Mouse (Mus musculus): Measurements from ENCODE around the gene Cln3. TPM values are rescaled to one million over a fixed set of nuclear protein-coding genes. Genes with fewer than 3 reads are reported as not detected.

Gene Cln3
- polyA plus RNA-seq, 1 experiment from 2014 or later = 32.6 TPM

- no peaks in the 10 kb centered on the region for H3K9me3 ChIP-seq (replicated peaks)
- WGBS = 92% methylated on average over 5 of the region's 5 CpGs
- no peaks in the 10 kb centered on the region for H3K27me3 ChIP-seq (replicated peaks)
- peaks cover 92% of the 10 kb centered on the region for H3K36me3 ChIP-seq
- no peaks in the 10 kb centered on the region for H3K4me1 ChIP-seq
- H3K4me3 ChIP-seq (replicated peaks) = no peak overlapping the region
- ATAC-seq (ENCODE audit: low FRiP score) = no peak
- no peak overlapping the region for H3K4me2 ChIP-seq
- no peak overlapping the region for H3K27ac ChIP-seq (replicated peaks)
- H3K9ac ChIP-seq (replicated peaks) = no peak overlapping the region
These were observed 29.0 kb downstream of the Cln3 start for GRCm38 (mm10) chr7:126556635-126557034.

- Histone ChIP-seq H3K4me1 (no peaks in the 10 kb centered on the region), H3K36me3 (peaks cover 93% of the 10 kb centered on the region), H3K27me3 (replicated peaks) (no peaks in the 10 kb centered on the region), H3K4me3 (replicated peaks) (no peak overlapping the region), H3K27ac (replicated peaks) (no peak overlapping the region), H3K4me2 (no peak overlapping the region), H3K9me3 (replicated peaks) (no peaks in the 10 kb centered on the region), H3K9ac (replicated peaks) (no peak overlapping the region)
- WGBS = 98% methylated on average over 1 of the region's 1 CpGs
- no peak for ATAC-seq (ENCODE audit: low FRiP score)
These were observed 30.8 kb downstream of the Cln3 start for GRCm38 (mm10) chr7:126554796-126555195.

GRCm38 (mm10) chr7:126545631-126546030, 40.0 kb downstream of the Cln3 start:
- Histone ChIP-seq H3K27me3 (replicated peaks) (no peaks in the 10 kb centered on the region), H3K27ac (replicated peaks) (no peak overlapping the region), H3K4me3 (replicated peaks) (no peak overlapping the region), H3K36me3 (peaks cover 62% of the 10 kb centered on the region), H3K4me2 (no peak overlapping the region), H3K9me3 (replicated peaks) (no peaks in the 10 kb centered on the region), H3K4me1 (no peaks in the 10 kb centered on the region), H3K9ac (replicated peaks) (no peak overlapping the region)
- ATAC-seq (ENCODE audit: low FRiP score) = no peak
- 98% methylated on average over 2 of the region's 2 CpGs for WGBS

- no peak overlapping the region for H3K27ac ChIP-seq (replicated peaks)
- 95% methylated on average over 1 of the region's 1 CpGs for WGBS
- H3K9ac ChIP-seq (replicated peaks) = no peak overlapping the region
- H3K4me1 ChIP-seq = peaks cover 2% of the 10 kb centered on the region; the same call in 1 of the 2 replicates
- no peak for ATAC-seq (ENCODE audit: low FRiP score)
- no peak overlapping the region for H3K4me3 ChIP-seq (replicated peaks)
- H3K4me2 ChIP-seq = no peak overlapping the region
- H3K27me3 ChIP-seq (replicated peaks) = peaks cover 6% of the 10 kb centered on the region
- no peaks in the 10 kb centered on the region for H3K9me3 ChIP-seq (replicated peaks)
- peaks cover 23% of the 10 kb centered on the region for H3K36me3 ChIP-seq
These were observed 44.0 kb downstream of the Cln3 start for GRCm38 (mm10) chr7:126541661-126542060.

GRCm38 (mm10) chr7:126537820-126538585, 47.6 kb downstream of the Cln3 start:
- no peak overlapping the region for H3K9ac ChIP-seq (replicated peaks)
- no peak for ATAC-seq (ENCODE audit: low FRiP score)
- no peaks in the 10 kb centered on the region for H3K9me3 ChIP-seq (replicated peaks)
- H3K36me3 ChIP-seq = no peaks in the 10 kb centered on the region
- no peak overlapping the region for H3K4me2 ChIP-seq
- 77% methylated on average over 5 of the region's 5 CpGs for WGBS
- no peak overlapping the region for H3K27ac ChIP-seq (replicated peaks)
- peaks cover 9% of the 10 kb centered on the region for H3K27me3 ChIP-seq (replicated peaks)
- peaks cover 14% of the 10 kb centered on the region for H3K4me1 ChIP-seq
- H3K4me3 ChIP-seq (replicated peaks) = no peak overlapping the region

GRCm38 (mm10) chr7:126536466-126536865, 49.2 kb downstream of the Cln3 start:
- H3K9me3 ChIP-seq (replicated peaks) = no peaks in the 10 kb centered on the region
- no peak overlapping the region for H3K27ac ChIP-seq (replicated peaks)
- H3K4me2 ChIP-seq = peak overlapping the region; percentile 93
- peak overlapping the region; percentile 47 for H3K4me3 ChIP-seq (replicated peaks)
- whole genome bisulfite sequencing = 63% methylated on average over 9 of the region's 9 CpGs
- H3K36me3 ChIP-seq = no peaks in the 10 kb centered on the region
- no peak for ATAC-seq (ENCODE audit: low FRiP score)
- H3K9ac ChIP-seq (replicated peaks) = peak overlapping the region; percentile 60
- H3K4me1 ChIP-seq = peaks cover 14% of the 10 kb centered on the region
- H3K27me3 ChIP-seq (replicated peaks) = peaks cover 9% of the 10 kb centered on the region

GRCm38 (mm10) chr7:126535766-126536165, 49.9 kb downstream of the Cln3 start:
- ATAC-seq (ENCODE audit: low FRiP score) = no peak
- no peaks in the 10 kb centered on the region for H3K9me3 ChIP-seq (replicated peaks)
- peaks cover 9% of the 10 kb centered on the region for H3K27me3 ChIP-seq (replicated peaks)
- no peak overlapping the region for H3K27ac ChIP-seq (replicated peaks)
- H3K4me1 ChIP-seq = peaks cover 14% of the 10 kb centered on the region
- H3K36me3 ChIP-seq = no peaks in the 10 kb centered on the region
- H3K4me2 ChIP-seq = peak overlapping the region; percentile 93
- 2% methylated on average over 28 of the region's 28 CpGs for WGBS
- peak overlapping the region; percentile 60 for H3K9ac ChIP-seq (replicated peaks)
- peak overlapping the region; percentile 47 for H3K4me3 ChIP-seq (replicated peaks)

- Histone ChIP-seq H3K4me3 (replicated peaks) (no peak overlapping the region), H3K9ac (replicated peaks) (no peak overlapping the region), H3K4me2 (no peak overlapping the region), H3K27me3 (replicated peaks) (peaks cover 9% of the 10 kb centered on the region), H3K4me1 (peaks cover 14% of the 10 kb centered on the region), H3K9me3 (replicated peaks) (no peaks in the 10 kb centered on the region), H3K27ac (replicated peaks) (no peak overlapping the region), H3K36me3 (no peaks in the 10 kb centered on the region)
- 85% methylated on average over 1 of the region's 1 CpGs for WGBS
- ATAC-seq (ENCODE audit: low FRiP score) = no peak
These were observed 52.2 kb downstream of the Cln3 start for GRCm38 (mm10) chr7:126533434-126533833.

- Histone ChIP-seq H3K27me3 (replicated peaks) (no peaks in the 10 kb centered on the region), H3K27ac (replicated peaks) (peak overlapping the region; percentile 66), H3K4me2 (0 out of 2 replicates have a peak overlapping the region, but pooled peaks have one; percentile 30), H3K4me1 (peaks cover 4% of the 10 kb centered on the region; the same call in 1 of the 2 replicates), H3K4me3 (replicated peaks) (no peak overlapping the region), H3K36me3 (no peaks in the 10 kb centered on the region), H3K9me3 (replicated peaks) (no peaks in the 10 kb centered on the region), H3K9ac (replicated peaks) (no peak overlapping the region)
- ATAC-seq (ENCODE audit: low FRiP score) = peak; percentile 45; the same call in 1 of the 2 replicates
- WGBS = 0% methylated on average over 1 of the region's 1 CpGs
These were observed 57.4 kb downstream of the Cln3 start for GRCm38 (mm10) chr7:126528166-126528577.

- no peaks in the 10 kb centered on the region for H3K27me3 ChIP-seq (replicated peaks)
- no peaks in the 10 kb centered on the region for H3K36me3 ChIP-seq
- H3K27ac ChIP-seq (replicated peaks) = no peak overlapping the region
- WGBS = 83% methylated on average over 3 of the region's 3 CpGs
- H3K4me1 ChIP-seq = peaks cover 4% of the 10 kb centered on the region; the same call in 1 of the 2 replicates
- no peak overlapping the region for H3K4me2 ChIP-seq
- no peak for ATAC-seq (ENCODE audit: low FRiP score)
- no peak overlapping the region for H3K9ac ChIP-seq (replicated peaks)
- no peaks in the 10 kb centered on the region for H3K9me3 ChIP-seq (replicated peaks)
- no peak overlapping the region for H3K4me3 ChIP-seq (replicated peaks)
These were observed 62.3 kb downstream of the Cln3 start for GRCm38 (mm10) chr7:126523316-126523715.

All from neural tube, embryonic 15.5 days (tissue).